Mouse (Mus musculus): ENCODE results near the gene Tssk6.
"Not testable (repeated sequence)": the region's sequence is repeated elsewhere in the genome, so short reads cannot be mapped to it uniquely, and the experiment has no call there.

Tssk6 gene

GRCm38 (mm10) chr8:69919010-69919409 is 17.0 kb downstream of the Tssk6 start:
- peak; percentile 41 to 78 for DNase-seq (ENCODE audit: low spot score in 2 of 2)

- peak in 1 of 2 experiments; percentile 40 for DNase-seq (ENCODE audit: low spot score in 2 of 2)
Observed at GRCm38 (mm10) chr8:69919876-69920662, 18.1 kb downstream of the Tssk6 start.

GRCm38 (mm10) chr8:69921141-69921540 is 19.2 kb downstream of the Tssk6 start:
- DNase-seq (ENCODE audit: low spot score in 2 of 2): no peak

- no peak for DNase-seq (ENCODE audit: low spot score in 2 of 2)
Observed at GRCm38 (mm10) chr8:69923986-69924385, 22.0 kb downstream of the Tssk6 start.

GRCm38 (mm10) chr8:69926901-69927300 is 24.9 kb downstream of the Tssk6 start:
- DNase-seq (ENCODE audit: low spot score in 2 of 2): no peak

- no peak for DNase-seq (ENCODE audit: low spot score in 2 of 2)
Observed at GRCm38 (mm10) chr8:69933811-69934210, 31.8 kb downstream of the Tssk6 start.

- no peak for DNase-seq (ENCODE audit: low spot score in 2 of 2)
Observed at GRCm38 (mm10) chr8:69934582-69934981, 32.6 kb downstream of the Tssk6 start.

- DNase-seq (ENCODE audit: low spot score in 2 of 2): no peak
Observed at GRCm38 (mm10) chr8:69935431-69935830, 33.4 kb downstream of the Tssk6 start.

- no peak for DNase-seq (ENCODE audit: low spot score in 2 of 2)
Observed at GRCm38 (mm10) chr8:69936050-69936794, 34.2 kb downstream of the Tssk6 start.

GRCm38 (mm10) chr8:69937466-69937865 is 35.5 kb downstream of the Tssk6 start:
- no peak for DNase-seq (ENCODE audit: low spot score in 2 of 2)

- no peak for DNase-seq (ENCODE audit: low spot score in 2 of 2)
Observed at GRCm38 (mm10) chr8:69938245-69938982, 36.4 kb downstream of the Tssk6 start.

GRCm38 (mm10) chr8:69939633-69940032 is 37.6 kb downstream of the Tssk6 start:
- DNase-seq (ENCODE audit: low spot score in 2 of 2): no peak

GRCm38 (mm10) chr8:69940386-69940785 is 38.4 kb downstream of the Tssk6 start:
- no peak for DNase-seq (ENCODE audit: low spot score in 2 of 2)

GRCm38 (mm10) chr8:69942495-69942894 is 40.5 kb downstream of the Tssk6 start:
- not testable (repeated sequence) for DNase-seq (ENCODE audit: low spot score in 2 of 2)

GRCm38 (mm10) chr8:69950300-69950699 is 48.3 kb downstream of the Tssk6 start:
- DNase-seq (ENCODE audit: low spot score in 2 of 2): no peak
